Mouse (Mus musculus): ENCODE measurements around the gene Mpst. TPM values are rescaled to one million over a fixed set of nuclear protein-coding genes. Genes with fewer than 3 reads are reported as not detected.

Mpst gene
- total RNA-seq (2021), result 10 to 100 TPM; 28.6 to 30.7 TPM
- long read RNA-seq, result 0 reads

GRCm38 (mm10) chr15:78406293-78406934 is at the start of gene Mpst:
Gene Mpst (plus strand): TSS chr15:78406416.
- peak; percentile 85 to 93 for DNase-seq (ENCODE audit: low spot score in 2 of 2)

DNA sequence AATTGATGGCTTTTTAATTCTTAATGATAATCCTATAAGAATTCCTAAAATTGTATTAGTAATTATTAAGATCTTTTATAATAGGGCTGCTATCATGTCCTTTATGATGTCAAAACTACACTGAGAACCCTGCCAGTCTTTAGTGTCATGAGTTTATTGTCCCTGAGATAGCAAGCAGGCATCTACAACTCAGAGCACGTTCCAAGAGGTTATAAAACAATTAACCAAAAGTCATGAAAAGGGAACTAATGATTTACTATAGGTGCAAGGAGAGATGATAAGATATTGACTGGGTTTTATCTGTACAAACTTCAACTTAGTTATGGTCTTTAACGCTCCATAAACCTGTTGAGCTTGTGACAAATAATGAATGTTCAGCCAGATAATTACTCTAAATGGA is 40.3 kb upstream of the Mpst start:
- no peak for DNase-seq (ENCODE audit: low spot score in 2 of 2)

DNA sequence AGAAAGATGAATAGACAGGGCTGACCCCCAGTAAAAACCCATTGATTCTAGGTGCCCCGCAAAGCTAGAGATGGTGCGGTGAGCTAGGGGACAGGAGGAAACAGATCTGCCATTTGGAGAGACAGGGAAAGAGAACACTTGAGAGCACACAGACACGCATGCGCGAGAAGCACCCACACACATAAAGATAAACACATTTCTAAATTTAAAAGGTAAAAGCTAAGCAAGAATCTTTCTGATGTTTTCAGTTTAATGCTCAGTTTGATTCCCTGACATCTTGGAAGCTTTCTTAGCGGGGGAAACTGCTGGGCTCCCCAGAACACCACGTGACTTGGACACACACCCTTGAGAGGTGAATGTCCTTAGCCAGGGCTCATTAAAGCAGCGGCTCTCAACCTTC is 39.3 kb upstream of the Mpst start:
- DNase-seq (ENCODE audit: low spot score in 2 of 2), result peak in 1 of 2 experiments; percentile 27

DNA sequence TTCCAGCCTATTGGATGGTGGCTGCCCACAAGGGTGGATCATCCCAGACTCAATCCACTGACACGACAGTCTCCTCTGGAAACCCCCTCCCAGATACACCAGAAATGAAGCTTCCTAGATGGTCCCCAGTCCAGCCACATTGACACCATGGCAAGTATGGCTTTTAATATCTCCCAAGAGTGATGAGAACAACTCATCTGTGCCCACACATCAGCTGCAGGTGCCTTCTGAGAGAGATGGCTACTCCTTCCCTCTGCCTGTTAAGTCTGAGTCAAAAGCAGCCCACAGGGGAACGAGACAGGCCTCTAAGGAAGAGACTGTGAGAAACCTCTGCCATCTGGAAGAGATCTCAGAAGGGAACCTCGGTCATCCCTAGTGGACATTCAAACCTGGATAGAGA is 38.4 kb upstream of the Mpst start:
- DNase-seq (ENCODE audit: low spot score in 2 of 2), result no peak

GRCm38 (mm10) chr15:78368926-78369346 is 37.3 kb upstream of the Mpst start:
- DNase-seq (ENCODE audit: low spot score in 2 of 2), result peak in 1 of 2 experiments; percentile 49

DNA sequence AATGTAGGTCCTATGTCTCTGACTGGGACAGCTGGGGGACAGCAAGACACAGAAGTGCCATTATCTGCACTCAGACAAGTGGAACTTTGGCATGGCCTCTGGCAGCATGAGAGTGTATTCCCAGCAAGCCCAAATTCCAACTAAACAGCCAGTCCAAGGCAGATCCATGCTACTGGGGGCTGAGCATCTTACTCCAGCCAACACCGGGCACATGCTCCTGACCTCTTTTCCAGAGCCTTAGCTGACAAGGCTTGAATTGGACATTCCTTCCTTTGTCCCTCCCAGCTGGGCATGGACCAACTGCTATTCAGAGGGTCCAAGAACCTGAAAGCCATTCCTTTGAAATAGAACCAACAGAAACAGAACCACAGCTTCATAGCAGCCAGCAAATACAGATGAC is 36.6 kb upstream of the Mpst start:
- peak in 1 of 2 experiments; percentile 40 for DNase-seq (ENCODE audit: low spot score in 2 of 2)

- no peak for DNase-seq (ENCODE audit: low spot score in 2 of 2)
These were observed 33.4 kb upstream of the Mpst start for GRCm38 (mm10) chr15:78372796-78373195.

- no peak for DNase-seq (ENCODE audit: low spot score in 2 of 2)
These were observed 32.0 kb upstream of the Mpst start for GRCm38 (mm10) chr15:78374204-78374603.

GRCm38 (mm10) chr15:78377859-78378258 is 28.4 kb upstream of the Mpst start:
- DNase-seq (ENCODE audit: low spot score in 2 of 2), result no peak

DNA sequence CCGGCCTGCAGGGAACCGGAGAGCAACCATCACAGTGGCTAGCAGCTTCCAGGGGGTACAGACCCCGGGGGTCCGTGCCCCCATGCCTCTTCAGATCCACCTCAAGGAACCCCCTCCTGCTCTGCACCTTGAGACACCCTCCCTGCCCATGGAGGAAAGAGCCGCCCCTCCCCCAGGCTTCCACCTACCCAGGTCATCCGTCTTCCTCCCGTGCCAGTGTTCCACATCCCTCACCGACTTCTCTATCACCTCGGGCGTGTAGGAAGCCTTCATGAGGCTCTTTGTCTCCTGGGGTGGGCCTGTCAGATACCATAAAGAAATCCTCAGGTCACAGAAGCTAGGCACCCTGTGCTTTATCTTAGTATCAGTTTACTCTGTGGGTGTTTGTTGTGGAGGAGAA is 27.7 kb upstream of the Mpst start:
- no peak for DNase-seq (ENCODE audit: low spot score in 2 of 2)

GRCm38 (mm10) chr15:78380208-78380607 is 26.0 kb upstream of the Mpst start:
- DNase-seq (ENCODE audit: low spot score in 2 of 2), result peak in 1 of 2 experiments; percentile 54

GRCm38 (mm10) chr15:78380741-78381140 is 25.5 kb upstream of the Mpst start:
- peak; percentile 59 to 79 for DNase-seq (ENCODE audit: low spot score in 2 of 2)

GRCm38 (mm10) chr15:78382115-78382514 is 24.1 kb upstream of the Mpst start:
- no peak for DNase-seq (ENCODE audit: low spot score in 2 of 2)

DNA sequence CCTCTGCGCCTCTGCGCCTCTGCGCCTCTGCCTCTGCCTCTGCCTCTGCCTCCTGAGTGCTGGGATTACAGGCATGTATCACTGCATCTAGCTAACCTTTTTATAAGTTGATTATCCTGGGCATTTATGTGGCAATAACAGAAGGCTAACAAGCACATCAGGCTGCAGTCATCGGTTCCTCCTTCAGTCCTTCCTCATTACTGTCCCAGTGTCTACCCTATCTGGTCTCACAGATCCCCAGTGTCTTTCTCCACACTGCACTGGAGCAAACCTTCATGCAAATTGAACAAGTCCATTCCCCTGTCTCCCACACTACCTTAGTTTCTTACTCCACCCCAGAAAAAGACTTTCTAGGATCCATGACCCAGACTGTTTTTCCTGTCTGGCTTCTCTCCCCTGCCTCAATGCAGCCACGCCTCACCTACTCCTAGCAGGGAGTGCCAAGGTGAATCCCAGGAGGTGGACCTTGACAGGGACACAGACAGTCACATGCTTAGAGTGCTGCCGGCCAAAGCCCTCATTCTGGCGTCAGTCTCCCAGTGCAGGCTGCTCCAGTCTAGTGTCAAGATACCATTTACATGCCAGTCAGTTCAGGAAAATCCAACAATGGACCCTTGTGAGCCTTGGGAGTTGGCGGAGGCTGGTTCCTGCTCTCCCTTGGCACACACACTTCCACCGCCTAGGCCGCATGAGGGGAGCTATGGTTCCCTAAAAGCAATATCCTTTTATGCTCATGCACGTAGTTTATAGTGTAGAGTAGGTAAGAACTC is 22.6 kb upstream of the Mpst start:
- DNase-seq (ENCODE audit: low spot score in 2 of 2), result peak; percentile 43 to 72

DNA sequence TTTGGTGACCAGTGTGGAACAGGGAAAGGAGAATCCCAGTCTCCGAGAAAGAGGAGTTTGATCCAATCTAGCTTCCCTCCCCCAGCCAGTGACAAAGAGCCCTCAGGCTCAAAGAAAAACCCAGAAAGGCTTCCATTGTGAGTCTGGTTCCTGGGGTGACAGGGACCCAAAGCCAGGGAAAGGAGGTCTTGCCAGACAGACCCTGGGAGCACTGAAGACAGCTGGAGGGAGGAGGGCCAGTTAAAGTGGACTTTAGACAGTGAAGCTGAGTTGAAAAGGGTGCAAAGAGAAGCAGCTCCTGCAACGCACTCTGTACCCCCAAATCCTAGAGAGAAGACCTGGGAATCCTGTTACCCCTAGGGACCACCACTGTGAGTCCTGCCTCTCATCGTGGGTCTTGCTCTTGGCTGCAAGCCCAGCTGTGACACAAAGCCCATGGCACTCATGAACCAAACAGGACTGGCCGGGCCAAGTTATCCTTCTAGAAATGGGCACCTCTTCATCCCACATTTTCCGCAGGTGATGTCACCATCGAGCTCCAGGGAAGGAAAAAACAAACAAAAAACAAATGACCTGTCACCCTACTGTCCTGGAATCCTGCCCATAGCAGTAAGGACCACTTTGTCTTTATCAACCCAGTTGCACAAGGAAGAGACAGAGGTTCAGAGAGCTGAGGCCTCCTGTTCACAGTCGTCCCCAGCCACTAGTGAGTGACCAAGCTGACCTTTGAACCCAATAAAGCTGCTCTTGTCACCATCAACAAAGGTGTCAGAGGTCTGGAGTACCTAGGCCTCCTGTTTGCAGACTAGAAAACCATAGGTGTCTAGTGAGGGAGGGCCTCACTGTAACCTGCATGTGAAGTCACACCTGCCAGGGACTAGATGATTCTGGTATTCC is 21.7 kb upstream of the Mpst start:
- DNase-seq (ENCODE audit: low spot score in 2 of 2), result peak; percentile 43 to 66

DNA sequence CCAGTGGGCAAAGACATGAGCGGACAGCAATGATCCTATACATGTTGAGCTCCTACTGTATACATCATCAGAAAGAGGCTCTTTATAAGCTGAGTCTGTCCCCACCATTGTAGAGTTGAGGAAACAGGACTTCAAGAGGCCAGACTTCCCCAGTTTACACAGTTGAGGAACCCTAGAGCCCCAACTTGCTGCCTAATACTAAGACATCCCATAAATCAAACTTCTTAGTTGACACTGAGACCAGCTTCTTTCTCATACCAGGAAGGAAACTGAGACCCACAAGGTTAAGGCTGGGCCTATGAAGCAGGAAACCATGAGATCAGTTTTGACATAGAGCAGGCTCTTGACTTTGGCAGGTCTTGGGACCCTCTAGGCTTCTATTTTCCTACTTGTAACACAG is 20.7 kb upstream of the Mpst start:
- no peak for DNase-seq (ENCODE audit: low spot score in 2 of 2)

- no peak for DNase-seq (ENCODE audit: low spot score in 2 of 2)
These were observed 15.4 kb upstream of the Mpst start for GRCm38 (mm10) chr15:78390855-78391254.

GRCm38 (mm10) chr15:78395478-78395962 is 10.7 kb upstream of the Mpst start, which contains the start of gene Tex33:
Gene Tex33 (minus strand): TSS chr15:78395912.
- DNase-seq (ENCODE audit: low spot score in 2 of 2), result no peak

DNA sequence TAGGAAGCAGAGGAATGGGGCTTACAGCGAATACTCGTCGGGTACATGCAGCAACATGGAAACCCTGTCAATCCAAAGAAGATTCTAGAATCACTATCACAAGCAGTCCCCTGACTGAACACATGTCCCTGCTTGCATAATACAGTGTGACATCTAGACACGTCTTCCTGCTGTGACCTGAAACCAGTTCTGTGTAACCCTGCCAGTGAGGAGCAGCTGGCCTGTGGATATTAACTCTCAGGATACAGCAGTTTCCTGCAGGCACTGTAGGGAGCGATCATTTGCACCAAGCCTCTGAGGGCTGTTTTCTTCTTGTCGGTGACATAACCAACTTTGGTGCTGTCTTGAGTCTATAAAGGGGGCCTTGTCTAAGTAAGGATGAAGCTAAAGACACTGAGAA is 4.9 kb upstream of the Mpst start:
- no peak for DNase-seq (ENCODE audit: low spot score in 2 of 2)

- peak in 1 of 2 experiments; percentile 70 for DNase-seq (ENCODE audit: low spot score in 2 of 2)
These were observed 4.3 kb upstream of the Mpst start for GRCm38 (mm10) chr15:78401921-78402320.

- no peak for DNase-seq (ENCODE audit: low spot score in 2 of 2)
These were observed 3.8 kb upstream of the Mpst start for GRCm38 (mm10) chr15:78402423-78402822.
